ENCODE assay signal across 38 mouse cellular contexts in the genomic region with DNA sequence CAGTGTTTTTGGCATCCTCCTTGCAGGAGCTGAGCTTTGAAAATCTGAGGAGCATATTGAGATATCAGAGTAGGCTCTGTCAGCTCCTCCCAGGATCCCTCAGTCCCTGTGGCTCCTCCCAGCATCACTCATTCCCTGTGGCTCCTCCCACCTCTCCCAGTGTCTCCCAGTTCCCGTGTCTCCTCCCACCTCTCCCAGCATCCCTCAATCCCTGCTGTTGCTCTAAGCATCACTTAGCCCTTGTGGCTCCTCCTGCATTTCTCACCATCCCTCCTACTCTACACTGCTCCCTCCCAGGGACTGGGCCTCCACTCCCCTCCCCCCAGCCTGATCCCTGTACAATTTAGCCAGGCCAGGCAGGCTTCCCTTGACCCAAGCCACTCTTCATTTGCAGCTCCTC. TPM values are rescaled to one million over a fixed set of nuclear protein-coding genes. Genes with fewer than 3 reads are reported as not detected.
"Had no signal": no experiment of that assay in that cellular context is flagged by ENCODE, and none has a peak within 500 bp of the region (broad histone marks: within the 10 kb centered on the region; RNA-seq: fewer than 3 reads in every experiment).

No protein-coding gene starts in this region.

- ATAC-seq: hindbrain, embryonic 16.5 days; inflammation-experienced regulatory T-cells, adult 6 months; intestine, embryonic 15.5 days; intestine, postnatal 0 days had no signal

- H3K9ac ChIP-seq: heart, embryonic 13.5 days; heart, embryonic 15.5 days; hindbrain, embryonic 12.5 days; hindbrain, embryonic 14.5 days; intestine, embryonic 15.5 days; limb, embryonic 12.5 days had no signal

- H3K4me3 ChIP-seq: heart, adult 2 months; heart, embryonic 13.5 days; heart, embryonic 15.5 days; hindbrain, embryonic 10.5 days; hindbrain, embryonic 12.5 days; intestine, embryonic 15.5 days; layer of hippocampus, adult 2 months; left cerebral cortex, adult 2 months; limb, embryonic 10.5 days; limb, embryonic 12.5 days had no signal

- H3K27ac ChIP-seq: heart, adult 2 months; heart, embryonic 13.5 days; heart, embryonic 15.5 days; hindbrain, embryonic 10.5 days; hindbrain, embryonic 12.5 days; hindbrain, embryonic 14.5 days; intestine, embryonic 15.5 days; layer of hippocampus, adult 2 months; left cerebral cortex, adult 2 months; limb, embryonic 10.5 days; limb, embryonic 12.5 days had no signal

- H3K4me2 ChIP-seq: heart, embryonic 11.5 days; heart, embryonic 13.5 days; heart, embryonic 15.5 days; hindbrain, embryonic 12.5 days; hindbrain, embryonic 14.5 days; intestine, embryonic 15.5 days; limb, embryonic 12.5 days; liver, embryonic 11.5 days had no signal

- H3K36me3 ChIP-seq: heart, embryonic 13.5 days; heart, embryonic 15.5 days; hindbrain, embryonic 10.5 days; hindbrain, embryonic 12.5 days; intestine, embryonic 15.5 days; limb, embryonic 10.5 days; limb, embryonic 12.5 days had no signal

- H3K9me3 ChIP-seq: heart, embryonic 13.5 days; heart, embryonic 15.5 days; hindbrain, embryonic 10.5 days; hindbrain, embryonic 12.5 days; intestine, embryonic 15.5 days; limb, embryonic 10.5 days; limb, embryonic 12.5 days had no signal

- H3K4me1 ChIP-seq: heart, embryonic 15.5 days; hindbrain, embryonic 10.5 days; hindbrain, embryonic 12.5 days; intestine, embryonic 15.5 days; limb, embryonic 10.5 days; limb, embryonic 12.5 days had no signal

- DNase-seq: gastrocnemius, postnatal 14 days; gastrocnemius, postnatal 36 days; heart, adult 11 months; heart, adult 2 months; heart, postnatal 4 days; kidney, adult 18-20 months; kidney, adult 8-10 months; kidney, postnatal 10 days; kidney, postnatal 25 days; kidney, postnatal 4 days; liver had no signal

- H3K27me3 ChIP-seq: heart, embryonic 13.5 days; heart, embryonic 15.5 days; hindbrain, embryonic 12.5 days; intestine, embryonic 15.5 days; limb, embryonic 12.5 days had no signal

RNA-seq across cellular contexts. Expression of a gene that starts 6.0 kb away (rescaled TPM):
- total RNA-seq: gastrocnemius, adult 18-20 months; gastrocnemius, adult 8-10 months; gastrocnemius, postnatal 14 days; gastrocnemius, postnatal 36 days; heart, adult 2 months; heart, postnatal 25 days; heart, postnatal 4 days; layer of hippocampus, adult 2 months; layer of hippocampus, postnatal 10 days; layer of hippocampus, postnatal 25 days; left cerebral cortex, adult 2 months; left cerebral cortex, postnatal 14 days; left cerebral cortex, postnatal 36 days had no signal
- polyA plus RNA-seq: gonadal fat pad, adult 2 months; heart, adult 2 months; heart, embryonic 11.5 days; heart, embryonic 13.5 days; heart, embryonic 15.5 days; heart, postnatal 0 days; hindbrain, embryonic 10.5 days; hindbrain, embryonic 12.5 days; hindbrain, embryonic 14.5 days; hindbrain, embryonic 16.5 days; inflammation-experienced regulatory T-cells, adult 6 months; intestine, embryonic 15.5 days; intestine, postnatal 0 days; kidney, embryonic 14.5 days; kidney, embryonic 16.5 days; limb, embryonic 10.5 days; limb, embryonic 12.5 days; limb, embryonic 14.5 days; liver, embryonic 11.5 days had no signal
